Mouse (Mus musculus): ENCODE results near the gene Dhrs9.

Dhrs9 gene

GRCm38 (mm10) chr2:69451128-69451527 lies 70.9 kb downstream of the Dhrs9 start:
- DNase-seq (ENCODE audit: low read depth, low spot score) = no peak
- Histone ChIP-seq H3K27me3 (ENCODE audit: control insufficient read depth, insufficient read depth, low read length, poor library complexity, severe bottlenecking) (no peaks in the 10 kb centered on the region), H3K36me3 (ENCODE audit: control insufficient read depth, insufficient read depth, low read length, poor library complexity, severe bottlenecking) (no peaks in the 10 kb centered on the region)
